Mouse (Mus musculus) small intestine, adult 2 months (tissue): ENCODE measurements around the gene Slc23a3. TPM values are rescaled to one million over a fixed set of nuclear protein-coding genes. Genes with fewer than 3 reads are reported as not detected.

Experiments
- H3K27ac ChIP-seq: fragments of 200-500 bp; 2 replicates; pipeline ENCODE4 v1.5.1; 2012; ENCODE audit warnings: low read depth, low read length, control low read depth, inconsistent platforms; ENCODE audit not compliant: insufficient read depth
- H3K27me3 ChIP-seq: fragments of 200-500 bp; 2 replicates; pipeline ENCODE4 v1.6.1; 2012; ENCODE audit warnings: mild to moderate bottlenecking, moderate library complexity, low read length, inconsistent platforms; ENCODE audit not compliant: control insufficient read depth, insufficient read depth
- H3K36me3 ChIP-seq: fragments of 200-500 bp; 2 replicates; pipeline ENCODE4 v1.6.1; 2012; ENCODE audit warnings: mild to moderate bottlenecking, low read length, control low read depth, inconsistent platforms; ENCODE audit not compliant: control insufficient read depth, insufficient read depth
- H3K4me1 ChIP-seq: fragments of 200-500 bp; 2 replicates; pipeline ENCODE4 v1.6.1; 2012; ENCODE audit warnings: low read length, inconsistent platforms, mixed read lengths; ENCODE audit not compliant: control insufficient read depth, insufficient read depth, insufficient read length
- H3K4me3 ChIP-seq: fragments of 200-500 bp; 2 replicates; pipeline ENCODE4 v1.5.1; 2012; ENCODE audit warnings: low read depth, mild to moderate bottlenecking, control low read depth, inconsistent platforms, low read length, moderate library complexity
- CTCF ChIP-seq: fragments of 200-500 bp; IDR thresholded peaks from 2 replicates; pipeline ENCODE4 v1.5.1; 2012; ENCODE audit warnings: low read depth, mild to moderate bottlenecking, control low read depth, inconsistent platforms, low read length, moderate library complexity, mixed read lengths; ENCODE audit not compliant: insufficient replicate concordance, insufficient read length; ENCODE audit errors: extremely low read depth
- POLR2A ChIP-seq: fragments of 200-500 bp; IDR thresholded peaks from 2 replicates; pipeline ENCODE4 v1.6.1; 2012; ENCODE audit warnings: low read depth, mild to moderate bottlenecking, control low read depth, inconsistent platforms, low read length, moderate library complexity
- WGBS: fragments of 180-500 bp; shearing (Covaris S2); methylation state at CpG from one replicate; pipeline ENCODE4 v1.1.7; 2018; 5-methylcytosine and 5-hydroxymethylcytosine counted together
- polyA plus RNA-seq: library from polyadenylated mRNA; depleted of rRNA; stranded (reverse); fragments of >200 nt; gene quantifications from 2 replicates; pipeline ENCODE4 v1.2.3, GENCODE M21; 2012; rRNA removed

Slc23a3 gene
- polyA plus RNA-seq, 1 experiment: 1.2 TPM

- Histone ChIP-seq H3K36me3 (peaks cover 39% of the 10 kb centered on the region), H3K4me1 (peaks cover 5% of the 10 kb centered on the region; the same call in 1 of the 2 replicates), H3K4me3 (no peak overlapping the region), H3K27me3 (no peaks in the 10 kb centered on the region), H3K27ac (no peak overlapping the region)
- WGBS: 67% methylated on average over 3 of the region's 3 CpGs
- no peak for TF ChIP-seq CTCF
- no peak for TF ChIP-seq POLR2A
Measured at GRCm38 (mm10) chr1:75136730-75137129, 3.0 kb upstream of the Slc23a3 start.

- 82% methylated on average over 6 of the region's 6 CpGs for WGBS
- Histone ChIP-seq H3K27me3 (no peaks in the 10 kb centered on the region), H3K4me1 (peaks cover 5% of the 10 kb centered on the region; the same call in 1 of the 2 replicates), H3K36me3 (peaks cover 39% of the 10 kb centered on the region), H3K4me3 (no peak overlapping the region), H3K27ac (no peak overlapping the region)
- no peak for TF ChIP-seq CTCF
- TF ChIP-seq POLR2A: no peak
Measured at GRCm38 (mm10) chr1:75136293-75136692, 2.6 kb upstream of the Slc23a3 start.

DNA sequence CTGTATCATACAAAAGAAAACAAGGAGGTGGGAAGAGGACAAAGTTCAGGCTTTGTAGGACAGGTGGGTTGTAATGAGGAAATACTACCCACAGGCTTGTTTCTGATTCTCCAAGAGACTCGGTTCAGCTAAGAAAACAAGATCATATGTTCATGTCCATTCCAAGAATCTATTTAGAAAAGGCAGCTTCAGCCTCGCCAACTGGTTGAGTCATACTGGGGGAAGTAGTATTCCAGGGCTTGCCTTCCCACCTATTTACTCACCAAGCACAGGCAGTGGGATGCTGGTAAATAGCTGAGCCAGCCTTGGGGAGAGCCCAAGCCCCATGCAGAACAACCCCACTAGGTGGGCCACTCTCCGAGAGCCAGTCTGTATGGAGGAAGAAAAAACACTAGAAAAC is 5.0 kb downstream of the Slc23a3 start:
- no peaks in the 10 kb centered on the region for H3K36me3 ChIP-seq
- no peaks in the 10 kb centered on the region for H3K27me3 ChIP-seq
- peaks cover 13% of the 10 kb centered on the region; the same call in 1 of the 2 replicates for H3K4me1 ChIP-seq
- peak overlapping the region; percentile 24; the same call in 1 of the 2 replicates for H3K27ac ChIP-seq
- 28% methylated on average over 3 of the region's 3 CpGs for WGBS
- no peak overlapping the region for H3K4me3 ChIP-seq
- TF ChIP-seq POLR2A (no peak), CTCF (no peak)

- Histone ChIP-seq H3K4me3 (no peak overlapping the region), H3K27ac (peak overlapping the region; percentile 98), H3K27me3 (no peaks in the 10 kb centered on the region), H3K4me1 (peaks cover 12% of the 10 kb centered on the region; the same call in 1 of the 2 replicates), H3K36me3 (no peaks in the 10 kb centered on the region)
- no peak for TF ChIP-seq POLR2A
- TF ChIP-seq CTCF: no peak
- 26% methylated on average over 5 of the region's 5 CpGs for WGBS
Measured at GRCm38 (mm10) chr1:75125418-75125817, 8.3 kb downstream of the Slc23a3 start.

DNA sequence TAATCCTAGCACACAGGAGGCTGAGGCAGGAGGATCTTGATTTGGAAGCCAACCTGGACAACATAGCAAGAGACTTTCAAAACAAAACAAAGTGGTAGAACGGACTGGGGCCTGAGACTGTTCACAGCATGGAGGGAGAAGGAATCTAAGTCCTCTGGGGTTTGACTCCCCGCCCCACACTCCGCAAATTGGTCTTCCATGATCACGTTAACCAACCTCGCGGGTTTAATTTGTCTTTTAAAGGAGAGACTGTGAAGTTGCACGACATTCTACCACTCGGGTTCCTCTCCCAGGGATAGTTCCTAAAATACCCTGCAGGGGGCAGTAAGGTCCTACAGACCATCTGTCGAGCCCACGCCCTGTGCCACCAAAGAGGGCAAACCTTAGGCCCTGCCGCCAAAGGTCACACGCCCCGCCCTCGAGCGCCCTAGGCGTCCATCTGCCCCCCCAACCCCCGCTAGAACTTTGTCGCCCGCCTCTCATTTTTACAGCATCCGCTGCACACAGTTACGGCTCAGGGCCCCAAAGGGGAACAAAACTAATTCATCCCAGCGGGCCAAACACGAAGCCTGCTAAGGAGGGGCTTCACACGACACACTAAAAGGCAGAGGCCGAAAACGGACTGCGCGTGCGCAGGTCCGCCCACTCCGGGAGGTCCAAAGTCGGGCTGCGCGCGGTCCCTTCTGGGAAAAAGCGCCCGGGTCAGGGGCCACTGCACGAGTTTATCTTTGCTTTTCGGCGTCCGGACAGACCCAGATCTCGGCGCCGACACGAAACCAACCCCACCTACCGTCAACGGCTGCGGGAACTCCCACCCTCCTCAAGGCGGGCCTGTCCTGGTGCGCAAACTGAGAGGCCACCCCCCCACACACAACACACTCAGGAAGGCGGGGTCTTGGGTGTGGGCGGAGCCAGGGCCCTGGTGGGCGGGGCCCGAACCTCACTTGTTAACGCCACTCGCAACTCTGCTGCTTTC is 9.1 kb downstream of the Slc23a3 start, which contains the start of gene Nhej1:
TSS of gene Nhej1 (minus strand) at position 855 of the 976 bp plus-strand sequence.
- TF ChIP-seq CTCF: peak; percentile 94
- TF ChIP-seq POLR2A: peak; percentile 57
- Histone ChIP-seq H3K4me1 (peaks cover 12% of the 10 kb centered on the region; the same call in 1 of the 2 replicates), H3K27ac (peak within 1 kb of the TSS; percentile 98), H3K4me3 (peak within 1 kb of the TSS; percentile 72), H3K36me3 (no peaks in the 10 kb centered on the region), H3K27me3 (no peaks in the 10 kb centered on the region)
- 1% methylated on average over 56 of the region's 56 CpGs for WGBS

DNA sequence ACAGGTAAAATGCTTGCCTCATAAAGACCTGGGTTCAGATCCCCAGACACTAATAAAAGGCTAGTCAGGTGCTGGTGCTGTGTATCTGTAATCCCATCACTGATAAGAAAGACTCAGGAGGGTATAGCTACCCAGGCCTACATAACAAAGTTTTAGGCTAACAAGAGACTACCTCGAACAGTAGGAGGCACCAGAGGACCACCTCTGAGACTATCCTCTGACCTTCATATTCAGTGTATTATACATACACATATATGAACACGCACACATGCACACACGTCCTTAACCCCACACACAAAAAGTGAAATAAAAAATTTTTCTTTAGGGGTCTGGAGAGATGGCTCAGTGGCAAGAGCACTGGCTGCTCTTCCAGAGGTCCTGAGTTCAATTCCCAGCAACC is 11.5 kb downstream of the Slc23a3 start:
- WGBS: 82% methylated on average over 3 of the region's 3 CpGs
- H3K36me3 ChIP-seq: no peaks in the 10 kb centered on the region
- no peak overlapping the region for H3K27ac ChIP-seq
- H3K4me1 ChIP-seq: peaks cover 7% of the 10 kb centered on the region; the same call in 1 of the 2 replicates
- TF ChIP-seq CTCF (no peak), POLR2A (no peak)
- no peaks in the 10 kb centered on the region for H3K27me3 ChIP-seq
- no peak overlapping the region for H3K4me3 ChIP-seq

Other genes starting within 250 kb of the Slc23a3 start
- 2.0 and 5.2 TPM in 2 replicates for gene Fev, start 248.5 kb downstream of the Slc23a3 start, polyA plus RNA-seq
- gene Cryba2, start 240.7 kb downstream of the Slc23a3 start, polyA plus RNA-seq: 0.86 and 1.1 TPM in 2 replicates
- 0.03 and 0.15 TPM in 2 replicates for gene Cfap65, start 198.3 kb downstream of the Slc23a3 start, polyA plus RNA-seq
- gene Ihh, start 182.2 kb downstream of the Slc23a3 start, polyA plus RNA-seq: 67.5 and 198 TPM in 2 replicates
- gene Nhej1, start 8.7 kb downstream of the Slc23a3 start, polyA plus RNA-seq: 0.86 and 2.0 TPM in 2 replicates
- 31.5 and 90.4 TPM in 2 replicates for gene Cnppd1, start 8.8 kb upstream of the Slc23a3 start, polyA plus RNA-seq
- gene Retreg2, start 8.9 kb upstream of the Slc23a3 start, polyA plus RNA-seq: 47.4 and 113 TPM in 2 replicates
- 45.0 and 106 TPM in 2 replicates for gene Zfand2b, start 34.8 kb upstream of the Slc23a3 start, polyA plus RNA-seq
- 15.0 and 22.1 TPM in 2 replicates for gene Abcb6, start 46.5 kb upstream of the Slc23a3 start, polyA plus RNA-seq
- 5.5 and 16.2 TPM in 2 replicates for gene Ankzf1, start 58.3 kb upstream of the Slc23a3 start, polyA plus RNA-seq
- gene Atg9a, start 58.3 kb upstream of the Slc23a3 start, polyA plus RNA-seq: 48.3 and 148 TPM in 2 replicates
- 0.74 and 1.1 TPM in 2 replicates for gene Glb1l, start 76.9 kb upstream of the Slc23a3 start, polyA plus RNA-seq
- gene Stk16, start 76.9 kb upstream of the Slc23a3 start, polyA plus RNA-seq: 147 and 193 TPM in 2 replicates
- gene Tuba4a, start 86.0 kb upstream of the Slc23a3 start, polyA plus RNA-seq: 107 and 188 TPM in 2 replicates
- gene A630095N17Rik, start 98.2 kb upstream of the Slc23a3 start, polyA plus RNA-seq: not detected in 2 replicates
- gene Dnajb2, start 102.5 kb upstream of the Slc23a3 start, polyA plus RNA-seq: 13.3 and 21.3 TPM in 2 replicates
- 2.8 and 6.2 TPM in 2 replicates for gene Ptprn, start 130.6 kb upstream of the Slc23a3 start, polyA plus RNA-seq
- 1.8 and 6.2 TPM in 2 replicates for gene Resp18, start 144.5 kb upstream of the Slc23a3 start, polyA plus RNA-seq
- 157 and 865 TPM in 2 replicates for gene Dnpep, start 184.1 kb upstream of the Slc23a3 start, polyA plus RNA-seq
- 152 and 216 TPM in 2 replicates for gene Des, start 226.4 kb upstream of the Slc23a3 start, polyA plus RNA-seq
- 21.5 and 23.2 TPM in 2 replicates for gene Speg, start 241.4 kb upstream of the Slc23a3 start, polyA plus RNA-seq